Mouse (Mus musculus): Measurements from ENCODE around the gene Palld. TPM values are rescaled to one million over a fixed set of nuclear protein-coding genes. Genes with fewer than 3 reads are reported as not detected.

Gene Palld
- polyA plus RNA-seq, 1 experiment from 2014 or later: 5.5 TPM

DNA sequence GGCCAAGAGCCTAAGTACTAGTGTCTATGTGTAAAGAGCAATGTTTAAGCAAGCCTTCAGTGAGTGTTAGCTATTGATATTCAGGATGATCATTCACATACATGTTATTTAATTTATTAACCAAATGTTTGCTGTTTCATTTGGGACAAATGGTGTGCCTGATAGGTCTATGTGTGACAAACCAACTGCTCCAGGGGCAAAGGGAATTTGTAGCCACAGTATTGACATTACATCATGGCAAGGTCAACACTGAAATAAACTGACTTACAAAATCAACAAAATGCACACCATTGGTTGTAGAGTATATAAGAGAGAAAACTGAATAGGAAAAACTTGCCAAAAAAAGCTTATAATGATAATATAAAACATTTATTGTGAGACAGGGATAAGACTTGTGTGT lies 333.3 kb downstream of the Palld start:
- Histone ChIP-seq H3K9ac (no peak overlapping the region), H3K36me3 (replicated peaks) (no peaks in the 10 kb centered on the region), H3K4me3 (replicated peaks) (no peak overlapping the region), H3K27ac (replicated peaks) (no peak overlapping the region), H3K27me3 (no peaks in the 10 kb centered on the region), H3K4me1 (replicated peaks) (peaks cover 8% of the 10 kb centered on the region; the same call in 1 of the 2 replicates), H3K9me3 (replicated peaks) (no peaks in the 10 kb centered on the region), H3K4me2 (no peak overlapping the region)
- no peak for ATAC-seq (ENCODE audit: insufficient read depth)

DNA sequence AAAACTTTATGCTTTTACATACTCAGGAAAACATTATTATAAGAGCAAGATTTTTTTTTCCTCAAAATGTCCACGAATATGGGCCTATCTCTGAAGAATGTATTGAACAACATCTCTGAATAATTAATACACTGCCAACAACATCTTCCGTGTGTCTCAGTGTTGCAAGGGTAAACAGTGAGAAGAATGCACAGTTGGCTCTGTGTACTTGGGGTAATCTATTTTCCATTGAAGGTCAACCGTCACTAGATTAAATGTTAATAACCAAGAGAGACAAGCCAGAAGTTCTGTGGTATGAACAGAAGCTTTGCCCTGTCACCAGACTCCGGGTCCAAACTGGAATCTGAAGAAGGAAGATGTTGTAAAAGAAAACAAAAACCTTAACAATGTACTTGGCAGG lies 339.1 kb downstream of the Palld start:
- no peak overlapping the region for H3K4me3 ChIP-seq (replicated peaks)
- WGBS (ENCODE audit: insufficient replicate concordance): 57% methylated on average over 4 of the region's 4 CpGs
- no peaks in the 10 kb centered on the region for H3K9me3 ChIP-seq (replicated peaks)
- H3K9ac ChIP-seq: no peak overlapping the region
- no peaks in the 10 kb centered on the region for H3K36me3 ChIP-seq (replicated peaks)
- no peaks in the 10 kb centered on the region for H3K27me3 ChIP-seq
- H3K27ac ChIP-seq (replicated peaks): no peak overlapping the region
- H3K4me1 ChIP-seq (replicated peaks): peaks cover 3% of the 10 kb centered on the region; the same call in 1 of the 2 replicates
- no peak for ATAC-seq (ENCODE audit: insufficient read depth)
- H3K4me2 ChIP-seq: no peak overlapping the region

DNA sequence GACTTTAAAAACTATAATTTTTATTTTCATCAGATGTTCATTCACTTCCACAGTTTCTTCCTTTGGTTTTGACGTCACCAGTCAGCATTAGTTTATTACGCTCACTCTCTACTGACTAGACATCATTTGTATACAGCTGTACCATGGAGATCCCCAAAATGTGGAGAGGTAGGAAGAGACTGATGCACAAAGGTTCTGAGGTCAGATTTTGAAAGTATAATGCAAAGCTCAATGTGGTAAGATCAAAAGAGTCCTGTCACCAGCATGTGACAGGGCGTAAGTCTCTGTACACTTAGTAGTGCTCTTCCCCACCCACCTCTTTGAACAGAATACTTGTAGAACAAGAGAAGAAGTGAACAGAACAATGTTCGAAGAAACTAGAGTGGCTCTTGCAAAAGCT lies 339.9 kb downstream of the Palld start:
- H3K27ac ChIP-seq (replicated peaks): no peak overlapping the region
- 65% methylated on average over 4 of the region's 4 CpGs for WGBS (ENCODE audit: insufficient replicate concordance)
- H3K4me2 ChIP-seq: no peak overlapping the region
- H3K9me3 ChIP-seq (replicated peaks): no peaks in the 10 kb centered on the region
- H3K4me3 ChIP-seq (replicated peaks): no peak overlapping the region
- no peak overlapping the region for H3K9ac ChIP-seq
- no peak for ATAC-seq (ENCODE audit: insufficient read depth)
- H3K27me3 ChIP-seq: no peaks in the 10 kb centered on the region
- no peaks in the 10 kb centered on the region for H3K36me3 ChIP-seq (replicated peaks)
- H3K4me1 ChIP-seq (replicated peaks): peaks cover 3% of the 10 kb centered on the region; the same call in 1 of the 2 replicates

DNA sequence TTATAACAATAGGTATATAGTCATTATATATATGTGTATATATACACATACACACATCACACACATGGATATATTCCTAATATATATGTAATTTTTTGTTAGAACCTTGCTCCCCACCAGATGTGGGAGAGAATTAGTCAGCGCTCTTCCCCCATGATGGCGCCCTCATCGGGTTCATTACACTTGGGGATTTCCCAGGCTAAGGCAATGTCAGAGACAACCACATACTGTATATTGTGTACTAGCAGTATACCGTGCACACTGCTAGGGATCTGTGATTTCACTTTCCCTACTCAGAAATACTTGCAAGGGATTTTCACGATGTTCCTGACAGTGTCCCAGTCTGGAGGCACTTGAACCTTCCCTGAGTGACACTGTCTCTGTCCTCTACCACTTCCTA lies 341.3 kb downstream of the Palld start:
- H3K4me1 ChIP-seq (replicated peaks): peaks cover 3% of the 10 kb centered on the region; the same call in 1 of the 2 replicates
- no peak for ATAC-seq (ENCODE audit: insufficient read depth)
- no peaks in the 10 kb centered on the region for H3K36me3 ChIP-seq (replicated peaks)
- H3K9ac ChIP-seq: no peak overlapping the region
- H3K9me3 ChIP-seq (replicated peaks): no peaks in the 10 kb centered on the region
- 73% methylated on average over 5 of the region's 5 CpGs for WGBS (ENCODE audit: insufficient replicate concordance)
- no peak overlapping the region for H3K4me3 ChIP-seq (replicated peaks)
- H3K27me3 ChIP-seq: no peaks in the 10 kb centered on the region
- no peak overlapping the region for H3K4me2 ChIP-seq
- H3K27ac ChIP-seq (replicated peaks): no peak overlapping the region

DNA sequence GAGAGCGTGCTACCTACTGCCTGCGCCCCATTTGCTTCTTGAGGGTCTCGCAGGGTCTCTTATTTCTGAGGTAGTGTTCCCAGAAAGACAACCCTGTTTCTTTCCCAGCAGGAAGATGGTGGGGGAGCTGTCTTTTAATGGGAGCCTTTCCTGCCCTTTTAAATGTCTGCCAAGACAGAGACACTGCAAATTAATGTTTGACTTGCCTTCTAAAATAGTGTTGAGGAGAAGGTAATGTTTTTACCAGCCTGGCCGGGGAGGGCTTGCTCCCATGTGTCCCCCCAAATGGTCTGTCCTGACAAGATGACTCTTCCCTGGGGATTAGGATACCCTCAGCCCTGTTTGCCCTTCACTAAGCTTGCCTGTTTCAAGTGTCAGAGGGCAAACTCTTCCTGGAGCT lies 342.5 kb downstream of the Palld start:
- ATAC-seq (ENCODE audit: insufficient read depth): no peak
- Histone ChIP-seq H3K27me3 (no peaks in the 10 kb centered on the region), H3K4me1 (replicated peaks) (peaks cover 3% of the 10 kb centered on the region; the same call in 1 of the 2 replicates), H3K27ac (replicated peaks) (no peak overlapping the region), H3K9ac (no peak overlapping the region), H3K36me3 (replicated peaks) (no peaks in the 10 kb centered on the region), H3K9me3 (replicated peaks) (no peaks in the 10 kb centered on the region), H3K4me3 (replicated peaks) (no peak overlapping the region), H3K4me2 (no peak overlapping the region)
- 71% methylated on average over 4 of the region's 4 CpGs for WGBS (ENCODE audit: insufficient replicate concordance)

DNA sequence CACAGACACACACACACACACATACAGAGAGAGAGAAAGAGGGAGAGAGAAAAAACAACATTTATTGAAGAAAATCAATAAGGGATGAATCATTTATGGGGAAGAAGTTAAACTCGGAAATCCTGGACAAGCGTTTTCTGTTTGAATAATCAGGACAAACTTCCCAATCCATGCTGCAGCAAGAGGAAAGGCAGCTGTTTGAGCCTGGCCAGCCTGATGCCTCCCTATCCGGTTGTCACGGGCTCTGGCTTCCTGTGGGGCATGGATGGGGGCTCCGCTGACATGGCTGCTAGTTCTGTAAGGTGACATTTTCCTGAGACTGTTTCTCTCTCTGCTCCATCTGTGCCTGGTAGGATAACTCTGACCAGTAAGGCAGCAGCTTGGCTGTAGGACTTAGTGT lies 343.0 kb downstream of the Palld start:
- Histone ChIP-seq H3K4me1 (replicated peaks) (peaks cover 3% of the 10 kb centered on the region; the same call in 1 of the 2 replicates), H3K27me3 (no peaks in the 10 kb centered on the region), H3K36me3 (replicated peaks) (no peaks in the 10 kb centered on the region), H3K9ac (no peak overlapping the region), H3K4me2 (no peak overlapping the region), H3K9me3 (replicated peaks) (no peaks in the 10 kb centered on the region), H3K27ac (replicated peaks) (no peak overlapping the region), H3K4me3 (replicated peaks) (no peak overlapping the region)
- no peak for ATAC-seq (ENCODE audit: insufficient read depth)
- 57% methylated on average over 5 of the region's 5 CpGs for WGBS (ENCODE audit: insufficient replicate concordance)

DNA sequence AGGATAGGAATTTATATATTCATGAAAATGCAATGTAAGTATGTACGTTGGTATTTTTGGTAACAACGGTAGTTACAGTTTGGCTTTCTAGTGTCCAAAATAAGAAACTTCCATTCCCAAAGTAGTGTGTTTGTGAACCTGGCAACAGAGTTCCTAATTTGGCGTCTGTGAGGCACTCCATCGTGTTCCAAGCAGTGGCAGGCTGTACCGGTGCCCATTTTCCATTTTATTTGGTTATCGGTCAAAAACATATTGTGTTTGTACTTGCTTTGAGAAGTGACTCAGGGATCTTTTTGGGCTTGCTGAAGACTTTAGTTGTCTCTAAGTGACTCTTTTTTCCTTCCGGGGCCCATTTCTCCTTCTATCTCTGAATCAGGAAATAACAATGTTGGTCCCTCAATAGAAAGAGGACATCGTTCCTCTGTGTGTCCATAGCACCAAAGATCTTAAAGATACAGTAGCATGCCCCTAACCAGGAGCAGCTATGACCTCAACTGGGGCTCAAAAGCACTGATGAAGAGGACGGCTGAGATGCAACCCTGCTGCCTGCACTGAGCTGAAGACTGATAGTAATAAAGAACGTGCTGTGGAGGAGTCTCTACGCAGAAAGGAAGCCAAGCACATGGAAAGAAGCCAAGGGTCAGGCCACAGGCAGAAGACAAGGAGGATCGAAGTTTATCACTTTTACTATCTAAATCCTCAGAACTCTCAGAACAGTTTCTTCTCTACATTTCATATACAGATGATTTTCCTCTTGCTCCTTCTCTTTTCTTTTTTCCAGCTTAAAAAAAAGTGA lies 344.2 kb downstream of the Palld start:
- Histone ChIP-seq H3K36me3 (replicated peaks) (no peaks in the 10 kb centered on the region), H3K4me1 (replicated peaks) (peaks cover 3% of the 10 kb centered on the region; the same call in 1 of the 2 replicates), H3K9ac (no peak overlapping the region), H3K27ac (replicated peaks) (no peak overlapping the region), H3K27me3 (no peaks in the 10 kb centered on the region), H3K4me2 (no peak overlapping the region), H3K4me3 (replicated peaks) (no peak overlapping the region), H3K9me3 (replicated peaks) (no peaks in the 10 kb centered on the region)
- ATAC-seq (ENCODE audit: insufficient read depth): no peak
- 50% methylated on average over 12 of the region's 12 CpGs for WGBS (ENCODE audit: insufficient replicate concordance)

DNA sequence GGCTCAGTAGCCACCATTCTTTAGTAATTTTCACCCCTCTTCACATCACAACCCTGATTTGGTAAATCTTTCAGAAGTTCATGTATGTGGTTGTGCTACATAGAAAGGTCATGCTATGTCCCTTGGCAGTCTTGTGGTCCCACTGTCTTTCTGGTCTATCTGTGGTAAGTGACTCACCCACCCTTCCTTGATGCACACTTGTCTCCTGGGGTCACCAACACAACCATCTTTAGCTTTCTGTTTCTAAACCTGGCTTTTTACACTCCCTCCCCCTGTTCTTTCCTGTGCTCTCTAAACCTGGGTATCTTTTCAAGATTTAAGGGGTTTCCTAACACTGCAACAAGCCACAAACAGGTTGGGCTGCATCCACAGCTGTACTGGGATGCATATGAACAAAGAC lies 345.5 kb downstream of the Palld start:
- peaks cover 3% of the 10 kb centered on the region; the same call in 1 of the 2 replicates for H3K4me1 ChIP-seq (replicated peaks)

DNA sequence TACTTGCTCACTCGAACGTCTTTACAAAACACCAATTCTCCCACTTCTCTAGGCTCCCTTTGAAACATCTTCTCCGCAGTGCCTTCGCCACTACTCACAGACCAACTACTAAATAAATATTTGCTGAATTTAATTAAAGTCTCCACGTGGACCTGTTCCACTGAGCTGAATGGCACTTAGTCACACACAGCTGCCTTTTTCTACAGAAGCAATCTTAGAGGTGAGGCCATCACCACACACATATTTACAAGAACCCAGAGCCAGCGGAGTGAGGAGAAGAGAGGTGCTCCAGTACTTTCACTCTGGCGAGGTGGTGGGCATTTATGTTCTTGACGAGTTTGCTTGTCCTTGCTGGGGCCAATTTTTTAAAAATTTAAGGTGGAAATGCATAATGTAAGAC lies 346.3 kb downstream of the Palld start:
- no peak for ATAC-seq (ENCODE audit: insufficient read depth)
- H3K4me1 ChIP-seq (replicated peaks): peaks cover 3% of the 10 kb centered on the region; the same call in 1 of the 2 replicates
- WGBS (ENCODE audit: insufficient replicate concordance): 59% methylated on average over 8 of the region's 8 CpGs
- H3K9me3 ChIP-seq (replicated peaks): no peaks in the 10 kb centered on the region
- H3K27ac ChIP-seq (replicated peaks): no peak overlapping the region
- H3K9ac ChIP-seq: no peak overlapping the region
- H3K4me3 ChIP-seq (replicated peaks): no peak overlapping the region
- no peak overlapping the region for H3K4me2 ChIP-seq
- no peaks in the 10 kb centered on the region for H3K27me3 ChIP-seq
- no peaks in the 10 kb centered on the region for H3K36me3 ChIP-seq (replicated peaks)

More for the DNA sequence above, 345.5 kb downstream of the Palld start:
- Histone ChIP-seq H3K27ac (replicated peaks) (no peak overlapping the region), H3K27me3 (no peaks in the 10 kb centered on the region), H3K4me2 (no peak overlapping the region), H3K4me3 (replicated peaks) (no peak overlapping the region), H3K9me3 (replicated peaks) (no peaks in the 10 kb centered on the region), H3K36me3 (replicated peaks) (no peaks in the 10 kb centered on the region), H3K9ac (no peak overlapping the region)
- no peak for ATAC-seq (ENCODE audit: insufficient read depth)

DNA sequence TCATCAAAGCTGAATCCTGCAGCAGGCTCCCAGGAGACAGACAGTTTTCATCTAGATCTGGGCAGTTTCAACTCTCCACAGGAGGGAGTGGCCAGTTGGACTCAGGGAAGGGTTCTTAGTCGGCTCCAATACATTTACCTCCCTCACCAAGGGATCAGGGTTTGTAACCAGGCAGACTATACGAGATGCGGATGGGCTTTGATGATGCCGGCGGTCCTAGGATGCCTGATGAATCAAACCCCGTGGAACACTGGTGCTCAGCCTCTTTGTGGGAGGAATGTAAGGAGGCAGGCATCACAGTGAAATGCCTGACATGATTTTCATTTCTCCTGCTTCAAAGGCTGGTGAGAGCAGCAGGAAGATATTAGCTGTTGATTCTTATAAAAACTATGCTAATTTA lies 347.1 kb downstream of the Palld start:
- 69% methylated on average over 6 of the region's 6 CpGs for WGBS (ENCODE audit: insufficient replicate concordance)
- Histone ChIP-seq H3K4me2 (no peak overlapping the region), H3K27me3 (no peaks in the 10 kb centered on the region), H3K36me3 (replicated peaks) (no peaks in the 10 kb centered on the region), H3K27ac (replicated peaks) (no peak overlapping the region), H3K9me3 (replicated peaks) (no peaks in the 10 kb centered on the region), H3K4me1 (replicated peaks) (peaks cover 3% of the 10 kb centered on the region; the same call in 1 of the 2 replicates), H3K9ac (no peak overlapping the region), H3K4me3 (replicated peaks) (no peak overlapping the region)
- no peak for ATAC-seq (ENCODE audit: insufficient read depth)

DNA sequence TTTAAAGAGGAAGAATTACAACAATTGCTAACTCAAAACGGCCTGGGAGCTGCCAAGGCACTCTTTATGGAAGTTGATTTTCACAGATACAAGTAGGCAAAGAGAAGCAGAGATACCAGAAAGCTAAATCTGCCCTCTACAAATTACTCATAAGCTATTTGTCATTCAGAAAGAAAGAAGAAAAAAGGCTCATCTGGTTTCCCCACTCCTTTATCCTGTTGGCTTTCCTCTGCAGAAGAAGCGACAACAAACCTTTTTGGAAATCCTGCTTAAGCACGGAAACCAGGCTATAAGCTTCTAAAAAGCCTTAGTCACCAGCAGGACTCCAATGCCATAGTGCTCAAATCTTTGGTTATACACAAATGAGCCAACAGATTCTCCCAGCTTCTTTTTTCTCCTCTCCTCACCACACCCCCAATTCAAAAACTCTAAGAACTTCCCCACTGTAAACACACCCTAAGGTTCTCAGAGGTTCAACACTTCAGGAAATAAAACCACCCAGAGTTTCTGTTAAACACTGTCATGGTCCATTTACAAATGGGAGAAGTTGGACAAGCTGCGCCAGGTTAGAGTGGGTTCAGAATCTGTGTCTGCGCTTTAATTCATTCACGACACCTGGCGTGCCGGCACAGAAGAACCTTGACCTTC lies 349.6 kb downstream of the Palld start:
- 70% methylated on average over 8 of the region's 8 CpGs for WGBS (ENCODE audit: insufficient replicate concordance)
- Histone ChIP-seq H3K4me3 (replicated peaks) (no peak overlapping the region), H3K4me1 (replicated peaks) (no peaks in the 10 kb centered on the region), H3K9ac (no peak overlapping the region), H3K9me3 (replicated peaks) (no peaks in the 10 kb centered on the region), H3K36me3 (replicated peaks) (peaks cover 16% of the 10 kb centered on the region), H3K27ac (replicated peaks) (no peak overlapping the region), H3K27me3 (no peaks in the 10 kb centered on the region), H3K4me2 (no peak overlapping the region)
- no peak for ATAC-seq (ENCODE audit: insufficient read depth)

Data from liver, embryonic 15.5 days (tissue).